Mouse (Mus musculus) c-Kit-positive CD71-positive TER-119-negative erythroid progenitor cells, embryonic 14.5 days (primary cell): Measurements from ENCODE around the gene Tjp1.

Source experiments
- DNase-seq: peaks from one replicate; pipeline ENCODE4 v3.0.0-alpha.2; 2013; ENCODE audit warnings: low read depth

Tjp1 gene

GRCm38 (mm10) chr7:65387560-65388175 is 139.9 kb downstream of the Tjp1 start:
- no peak for DNase-seq

DNA sequence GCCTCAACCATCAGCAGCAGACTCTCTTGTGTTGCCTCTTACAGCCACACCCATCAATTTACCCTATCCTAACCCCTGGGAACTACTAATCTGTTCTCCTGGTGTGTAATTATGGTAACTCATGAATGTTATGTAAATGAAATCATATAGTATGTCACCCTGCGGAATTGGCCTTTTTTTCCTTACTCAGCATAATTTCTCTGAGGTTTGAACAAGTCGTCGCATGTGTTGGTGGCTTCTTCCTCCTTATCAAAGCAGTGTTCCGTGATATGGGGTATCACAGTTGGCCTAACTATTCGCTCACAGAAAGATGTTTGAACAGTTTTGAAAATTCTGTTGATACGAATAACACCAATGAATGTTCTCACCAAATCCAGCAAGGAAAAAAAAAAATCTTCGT is 142.8 kb downstream of the Tjp1 start:
- DNase-seq: no peak

DNA sequence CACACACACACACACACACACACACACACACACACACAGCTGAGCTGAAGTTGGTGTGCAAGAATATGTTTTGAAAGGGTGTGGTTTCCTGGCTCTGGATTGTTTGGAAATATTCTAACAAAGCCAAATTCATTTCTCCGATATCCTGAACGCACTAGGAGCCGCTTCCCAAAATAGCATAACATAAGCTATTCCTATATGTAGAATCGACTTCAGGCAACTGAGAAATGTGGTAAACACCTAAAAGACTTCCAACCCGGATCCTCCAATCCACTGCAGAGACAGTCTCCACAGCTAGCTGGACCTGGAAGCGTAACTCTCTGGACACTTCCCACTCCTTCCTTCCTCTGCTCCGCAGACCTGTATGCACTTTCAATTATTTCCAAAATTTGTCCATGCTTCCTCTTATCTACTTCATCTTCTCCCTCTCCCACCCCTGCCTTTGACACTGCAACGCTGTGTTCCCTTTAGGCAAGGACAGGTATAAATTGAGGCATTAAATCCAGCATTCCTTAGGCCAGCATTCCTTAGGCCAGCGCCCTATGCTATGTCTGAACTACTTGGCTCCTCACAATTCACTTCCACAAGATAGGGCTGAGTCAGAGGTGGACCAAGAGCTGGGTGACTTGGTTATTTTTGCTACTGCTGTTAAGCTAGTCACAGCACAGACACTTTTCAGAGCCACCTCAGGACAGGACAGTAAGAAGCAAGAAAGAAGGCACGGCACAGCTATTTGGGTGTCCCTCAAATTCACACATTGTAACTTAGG is 144.9 kb downstream of the Tjp1 start:
- DNase-seq: no peak

- DNase-seq: no peak
These were observed 145.7 kb downstream of the Tjp1 start for GRCm38 (mm10) chr7:65381896-65382295.

DNA sequence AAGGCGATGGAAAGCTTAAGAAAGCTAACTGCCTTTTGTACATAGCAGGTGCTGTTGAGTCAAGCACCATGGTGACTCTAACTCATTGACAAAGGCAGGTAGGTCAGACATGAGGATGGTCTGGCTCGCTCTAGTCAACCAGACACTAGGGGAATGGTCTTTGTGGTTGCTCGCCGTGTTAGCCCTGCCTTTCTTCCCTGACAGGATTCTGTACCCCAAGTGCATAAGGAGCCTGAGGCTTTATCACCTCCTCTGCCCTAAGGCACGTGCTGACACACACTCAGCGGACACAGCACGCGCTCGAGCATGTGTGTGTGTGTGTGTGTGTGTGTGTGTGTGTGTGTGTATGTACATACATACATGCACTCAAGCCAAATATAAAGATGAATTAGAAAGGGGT is 146.9 kb downstream of the Tjp1 start:
- no peak for DNase-seq

GRCm38 (mm10) chr7:65378818-65379565 is 148.6 kb downstream of the Tjp1 start:
- no peak for DNase-seq

DNA sequence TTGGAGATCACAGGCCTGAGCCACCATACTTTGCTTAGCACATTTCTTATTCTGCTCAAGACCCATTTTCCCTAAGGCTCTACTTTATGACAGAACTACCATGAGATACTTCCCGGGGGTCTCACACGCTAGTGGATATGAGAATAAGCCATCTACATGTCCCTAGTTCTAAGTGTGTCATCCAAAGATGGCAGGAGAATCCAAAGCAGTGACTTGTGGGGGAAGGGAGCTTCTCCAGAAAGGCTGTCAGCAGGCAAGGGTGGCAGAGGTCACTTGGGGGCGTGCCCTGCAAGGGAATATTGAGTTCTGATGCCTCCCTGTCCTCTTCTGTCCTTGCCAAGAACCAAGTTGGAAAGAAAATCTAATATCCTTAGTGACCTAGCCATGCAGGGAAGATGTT is 150.1 kb downstream of the Tjp1 start:
- no peak for DNase-seq

DNA sequence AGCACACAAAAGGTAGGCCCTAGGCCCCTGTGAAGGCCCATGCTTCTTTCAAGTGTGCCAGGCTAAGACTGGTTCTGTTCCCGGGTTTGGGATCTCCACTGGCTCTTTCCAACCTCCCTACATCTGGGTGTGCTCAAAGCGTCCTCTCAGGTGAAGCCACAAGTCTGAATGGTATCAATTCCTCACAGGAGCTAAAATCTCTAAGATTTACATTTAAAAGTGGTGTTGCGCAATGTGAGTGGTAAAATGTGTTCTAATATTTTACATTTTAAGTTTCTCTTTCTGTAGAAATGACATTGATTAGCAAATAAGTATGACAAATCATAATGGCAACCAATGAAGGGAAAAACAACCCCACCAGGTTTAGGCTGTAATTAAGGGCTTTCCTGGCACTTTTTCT is 152.0 kb downstream of the Tjp1 start:
- DNase-seq: no peak

- no peak for DNase-seq
These were observed 152.4 kb downstream of the Tjp1 start for GRCm38 (mm10) chr7:65375176-65375575.

DNA sequence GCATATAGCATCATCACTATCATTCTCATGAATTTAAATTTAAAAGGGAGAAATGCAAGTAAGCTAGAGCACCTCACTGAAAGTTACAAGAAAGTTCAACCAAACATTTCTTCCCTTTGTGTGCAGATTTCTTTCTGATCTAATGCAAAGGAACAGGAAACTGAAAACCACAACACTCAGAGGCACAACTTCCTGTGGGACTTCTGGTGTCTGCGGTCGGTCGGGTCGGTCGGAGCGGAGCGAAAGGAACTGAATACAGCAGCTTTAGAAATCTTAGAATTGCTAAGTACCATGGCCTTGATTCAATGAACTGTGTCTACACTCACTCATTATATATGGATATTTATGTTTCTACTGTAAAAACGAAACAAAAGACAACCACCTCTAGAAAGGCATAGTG is 154.2 kb downstream of the Tjp1 start:
- no peak for DNase-seq

DNA sequence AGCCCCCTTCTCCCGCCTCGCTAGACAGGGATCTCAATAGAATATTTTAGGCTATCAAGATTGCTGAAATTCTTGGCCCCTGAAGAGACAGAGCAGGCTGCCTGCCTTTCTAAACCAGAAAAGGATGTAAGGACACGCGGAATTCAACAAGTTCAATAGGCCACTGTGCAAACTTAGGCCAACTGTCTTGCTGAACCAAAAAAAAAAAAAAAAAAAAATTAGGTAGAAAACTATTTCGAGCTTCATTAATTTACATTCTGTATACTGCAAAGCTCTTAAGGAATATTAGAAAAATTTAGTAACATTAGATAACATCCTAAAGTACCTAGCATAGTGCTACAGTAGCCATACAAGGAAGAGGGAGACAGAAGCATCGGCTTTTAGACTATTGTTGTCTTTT is 155.8 kb downstream of the Tjp1 start:
- no peak for DNase-seq

GRCm38 (mm10) chr7:65370787-65371616 is 156.6 kb downstream of the Tjp1 start:
- DNase-seq: no peak

DNA sequence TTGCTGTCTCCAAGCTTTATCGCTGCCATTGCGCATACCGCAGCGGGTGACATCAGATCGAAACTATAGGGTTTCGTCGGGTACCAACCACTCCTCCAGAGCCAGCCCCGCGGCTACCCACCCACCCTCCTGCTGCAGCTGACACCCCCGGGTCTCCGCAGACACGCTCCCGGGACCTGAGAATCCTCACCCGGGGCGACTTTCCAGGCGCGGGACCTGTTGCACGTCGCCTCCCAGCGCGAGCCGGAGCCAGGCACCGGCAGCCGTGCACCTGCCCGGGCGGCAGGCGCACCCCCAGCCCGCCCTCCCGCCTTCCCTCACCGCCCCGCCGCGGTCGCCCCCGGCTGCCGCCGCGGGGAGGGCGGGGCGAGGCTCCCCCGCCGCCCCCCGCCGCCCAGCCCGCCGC is 157.2 kb downstream of the Tjp1 start:
- no peak for DNase-seq

DNA sequence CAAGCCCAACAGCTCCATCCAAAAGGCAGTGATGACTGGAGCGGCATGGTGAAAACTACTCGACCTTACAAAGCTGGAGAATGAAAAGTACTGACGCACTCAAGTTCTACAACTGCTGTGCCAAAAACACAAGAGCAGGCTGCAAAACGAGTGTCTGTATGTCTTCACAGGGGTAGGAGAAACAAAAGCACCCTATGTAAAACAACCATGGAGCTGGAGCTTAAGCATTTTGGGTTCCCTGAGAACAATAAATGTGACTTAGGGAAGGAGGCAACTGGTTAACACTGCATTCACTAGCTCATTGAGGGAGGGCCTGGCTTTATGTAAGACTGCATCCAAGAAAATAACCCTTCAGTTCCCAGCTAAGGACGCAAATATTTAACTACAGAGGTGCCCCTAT is 158.5 kb downstream of the Tjp1 start:
- DNase-seq: no peak

GRCm38 (mm10) chr7:65367386-65368245 is 160.0 kb downstream of the Tjp1 start:
- DNase-seq: no peak

DNA sequence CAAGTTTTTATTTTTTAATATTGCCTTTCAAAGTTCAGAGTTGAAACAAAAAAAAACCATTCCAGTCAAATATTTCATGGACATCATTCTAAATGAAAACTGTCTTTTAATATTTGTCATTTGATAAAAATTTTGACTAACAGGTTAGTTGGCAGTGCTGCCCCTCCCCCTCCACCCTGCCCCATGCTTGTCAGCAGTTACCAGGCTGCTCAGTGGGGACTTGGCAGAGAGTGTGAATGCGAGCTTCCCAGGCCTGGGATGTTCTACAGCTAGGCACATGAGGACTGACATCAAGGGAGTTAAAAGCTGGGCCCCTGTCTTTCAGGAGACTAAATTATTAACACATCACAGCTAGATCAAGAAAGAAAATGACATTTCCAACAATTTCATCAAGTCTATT is 161.4 kb downstream of the Tjp1 start:
- DNase-seq: no peak

DNA sequence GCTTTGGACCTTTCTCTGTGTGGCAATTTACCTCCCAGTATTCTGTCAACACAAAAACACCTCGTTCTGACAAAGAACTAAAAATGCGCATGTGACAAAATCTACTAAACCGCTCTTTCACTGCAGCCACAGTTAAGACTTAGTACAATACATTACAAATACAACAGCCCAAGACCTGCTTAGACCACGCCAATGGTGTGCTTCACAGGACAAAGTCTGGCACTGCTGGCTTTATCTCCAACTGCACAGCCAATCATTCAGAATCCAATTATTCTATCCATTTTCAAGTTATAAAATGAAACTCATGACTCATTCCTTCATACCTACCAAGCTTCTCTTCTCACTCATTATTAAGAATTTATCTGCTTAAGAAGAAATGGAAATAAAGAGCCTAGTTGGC is 162.0 kb downstream of the Tjp1 start:
- DNase-seq: no peak

DNA sequence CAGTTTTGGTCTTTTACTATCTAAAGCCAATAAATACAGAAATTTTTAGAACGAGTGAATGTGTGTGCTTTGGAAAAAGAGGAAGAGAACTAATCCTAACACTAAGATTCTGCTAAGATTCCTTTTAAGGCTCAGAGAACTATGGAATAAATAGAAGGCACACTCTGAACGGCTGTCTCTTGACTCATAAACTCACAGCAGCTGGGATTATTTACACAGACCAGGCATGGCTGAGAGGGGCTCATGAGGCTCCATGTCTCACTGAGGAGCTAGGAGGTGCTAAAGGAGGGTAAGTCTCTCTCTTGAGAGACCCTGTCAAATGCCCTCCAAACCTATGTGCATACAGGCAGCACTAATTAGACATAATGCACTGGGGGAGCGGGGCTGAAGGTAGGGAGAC is 167.3 kb downstream of the Tjp1 start:
- no peak for DNase-seq

DNA sequence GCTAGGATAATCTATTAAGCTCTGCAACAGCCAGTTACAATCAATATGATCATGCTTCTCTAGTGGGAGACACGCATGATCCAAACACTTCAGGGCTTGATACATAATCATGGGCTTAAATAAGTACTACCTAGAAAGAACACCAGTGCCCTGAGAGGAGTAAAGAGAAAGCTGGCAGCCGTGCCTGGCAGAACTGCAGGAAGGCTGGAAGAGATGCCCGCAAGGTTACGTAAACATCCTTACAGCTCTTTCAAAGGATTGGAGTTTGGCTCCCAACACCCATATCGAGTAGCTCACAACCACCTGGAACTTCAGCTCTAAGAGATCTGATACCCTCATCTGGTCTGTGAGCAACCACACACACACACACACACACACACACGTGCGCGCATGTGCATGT is 167.8 kb downstream of the Tjp1 start:
- no peak for DNase-seq

DNA sequence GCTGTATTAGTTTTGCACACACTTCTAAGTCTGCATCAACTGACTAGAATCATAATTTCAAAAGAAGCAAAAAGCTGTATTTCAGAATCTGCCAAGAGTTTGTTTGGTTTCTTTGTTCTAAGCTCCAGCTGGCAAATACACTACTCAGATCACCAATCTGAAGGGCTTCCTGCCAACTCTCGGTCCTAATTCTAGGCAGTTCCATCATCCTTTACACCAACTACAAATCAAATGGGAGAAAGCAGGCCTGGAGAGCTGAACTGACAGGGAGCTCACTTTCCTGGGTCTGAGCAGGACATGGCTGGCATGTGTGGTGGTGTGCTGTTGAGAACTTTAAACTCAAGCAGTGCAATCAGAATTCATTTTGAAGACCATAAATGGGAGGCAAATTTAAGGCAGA is 170.0 kb downstream of the Tjp1 start:
- no peak for DNase-seq

DNA sequence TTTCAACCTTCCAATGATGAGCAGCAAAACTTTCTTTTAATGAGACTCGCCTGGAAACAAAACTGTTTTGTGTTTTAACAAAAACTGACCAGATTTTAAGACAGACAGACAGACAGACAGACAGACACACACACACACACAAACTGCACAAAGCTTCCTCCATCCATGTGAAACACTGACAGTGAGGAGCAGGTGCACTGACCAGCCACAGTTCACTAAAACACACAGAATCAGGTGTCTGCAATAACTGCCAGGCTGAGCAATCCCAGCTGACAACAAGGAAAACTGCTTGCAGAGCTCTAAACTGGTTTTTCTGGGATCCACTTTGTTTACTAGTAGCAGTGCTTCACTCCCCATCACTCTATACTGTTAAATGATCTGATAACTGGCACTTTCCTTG is 171.4 kb downstream of the Tjp1 start:
- DNase-seq: no peak
